Mouse (Mus musculus): Measurements from ENCODE around the gene Slc44a4. TPM values are rescaled to one million over a fixed set of nuclear protein-coding genes. Genes with fewer than 3 reads are reported as not detected.
"Not testable (repeated sequence)": the region's sequence is repeated elsewhere in the genome, so short reads cannot be mapped to it uniquely, and the experiment has no call there.

Slc44a4 gene
- polyA plus RNA-seq, 1 experiment from 2014 or later, result 0.11 TPM

DNA sequence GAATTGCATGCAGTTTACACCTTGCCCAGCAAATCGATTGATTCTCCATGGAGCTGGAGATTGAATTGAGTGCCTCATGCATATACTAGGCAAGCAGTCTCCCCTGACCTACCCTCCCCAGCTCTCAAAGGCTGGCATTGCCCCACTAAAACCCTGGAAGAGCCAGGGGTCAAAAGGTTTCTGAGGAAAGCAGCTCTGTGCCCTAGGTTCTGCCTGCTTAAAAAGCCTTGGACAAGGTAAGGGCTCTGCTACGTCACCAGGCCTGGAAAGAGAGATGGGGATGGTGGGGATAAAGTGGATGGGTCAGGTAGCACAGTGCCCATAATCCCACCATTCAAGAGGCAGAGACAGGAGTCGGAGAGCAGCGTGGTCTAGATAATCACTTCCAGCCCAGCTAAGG is 40.6 kb downstream of the Slc44a4 start:
- no peak for DNase-seq (ENCODE audit: low spot score)
- H3K27me3 ChIP-seq (ENCODE audit: control insufficient read depth, insufficient read depth, low read length), result no peaks in the 10 kb centered on the region
- no peaks in the 10 kb centered on the region for H3K9me3 ChIP-seq (replicated peaks; ENCODE audit: control insufficient read depth, low read length)
- no peak for ATAC-seq (replicated peaks; ENCODE audit: insufficient number of reproducible peaks, low FRiP score, low TSS enrichment, low read depth)
- H3K4me2 ChIP-seq (ENCODE audit: low read depth, low read length), result no peak overlapping the region
- peaks cover 9% of the 10 kb centered on the region for H3K36me3 ChIP-seq (replicated peaks; ENCODE audit: control insufficient read depth, insufficient read depth, low read depth, low read length)
- H3K4me3 ChIP-seq (ENCODE audit: low read depth, low read length), result no peak overlapping the region
- WGBS, result 54% methylated on average over 4 of the region's 4 CpGs
- H3K4me1 ChIP-seq (ENCODE audit: control insufficient read depth, insufficient read depth, low read length), result peaks cover 4% of the 10 kb centered on the region; the same call in 1 of the 2 replicates
- no peak overlapping the region for H3K27ac ChIP-seq (replicated peaks; ENCODE audit: low read depth, low read length)
- H3K9ac ChIP-seq (replicated peaks; ENCODE audit: low read length), result no peak overlapping the region

DNA sequence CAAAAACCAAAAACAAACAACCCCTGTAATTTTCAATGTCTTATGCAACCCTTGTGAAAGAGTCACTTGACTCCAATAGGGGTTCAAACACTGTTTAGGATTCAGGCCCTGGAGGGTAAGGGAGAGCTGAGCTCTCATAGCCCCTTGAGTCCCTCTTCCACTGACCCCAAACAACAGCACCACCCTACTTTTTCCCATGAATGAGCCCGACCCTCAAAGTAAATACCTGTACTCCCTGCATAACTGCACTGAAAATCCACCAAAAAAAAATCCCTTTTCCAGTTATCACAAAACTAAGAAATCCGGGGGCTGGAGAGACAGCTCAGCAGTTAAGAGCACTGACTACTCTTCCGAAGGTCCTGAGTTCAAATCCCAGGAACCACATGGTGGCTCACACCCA is 41.6 kb downstream of the Slc44a4 start:
- no peaks in the 10 kb centered on the region for H3K9me3 ChIP-seq (replicated peaks; ENCODE audit: control insufficient read depth, low read length)
- WGBS, result 77% methylated on average over 3 of the region's 3 CpGs

DNA sequence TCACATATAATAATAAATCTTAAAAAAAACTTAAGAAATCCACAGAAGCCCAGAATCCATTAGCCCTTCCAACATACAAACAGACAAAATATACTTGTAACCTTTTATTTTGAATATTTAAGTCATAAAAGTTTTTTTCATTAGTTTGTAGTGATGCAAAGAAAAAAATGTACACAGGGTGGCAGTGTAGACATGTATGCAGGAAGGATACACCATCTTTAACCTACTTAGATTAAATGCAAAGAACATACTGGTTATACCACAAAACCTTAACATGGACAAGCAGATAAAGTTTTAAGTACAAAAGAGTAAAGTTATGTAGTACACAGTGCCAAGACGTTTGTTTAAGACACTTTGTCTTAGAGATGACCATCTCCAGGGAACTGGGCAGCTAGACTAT is 42.1 kb downstream of the Slc44a4 start:
- H3K9me3 ChIP-seq (replicated peaks; ENCODE audit: control insufficient read depth, low read length), result no peaks in the 10 kb centered on the region
- no peak overlapping the region for H3K4me3 ChIP-seq (ENCODE audit: low read depth, low read length)
- no peak overlapping the region for H3K4me2 ChIP-seq (ENCODE audit: low read depth, low read length)
- no peaks in the 10 kb centered on the region for H3K36me3 ChIP-seq (replicated peaks; ENCODE audit: control insufficient read depth, insufficient read depth, low read depth, low read length)
- DNase-seq (ENCODE audit: low spot score) (no peak), ATAC-seq (replicated peaks; ENCODE audit: insufficient number of reproducible peaks, low FRiP score, low TSS enrichment, low read depth) (no peak)
- H3K4me1 ChIP-seq (ENCODE audit: control insufficient read depth, insufficient read depth, low read length), result no peaks in the 10 kb centered on the region
- no peaks in the 10 kb centered on the region for H3K27me3 ChIP-seq (ENCODE audit: control insufficient read depth, insufficient read depth, low read length)
- H3K27ac ChIP-seq (replicated peaks; ENCODE audit: low read depth, low read length), result no peak overlapping the region
- 32% methylated on average over 1 of the region's 1 CpGs for WGBS
- no peak overlapping the region for H3K9ac ChIP-seq (replicated peaks; ENCODE audit: low read length)

More for the DNA sequence above, 41.6 kb downstream of the Slc44a4 start:
- ATAC-seq (replicated peaks; ENCODE audit: insufficient number of reproducible peaks, low FRiP score, low TSS enrichment, low read depth) (no peak), DNase-seq (ENCODE audit: low spot score) (no peak)
- Histone ChIP-seq H3K4me3 (ENCODE audit: low read depth, low read length) (no peak overlapping the region), H3K36me3 (replicated peaks; ENCODE audit: control insufficient read depth, insufficient read depth, low read depth, low read length) (no peaks in the 10 kb centered on the region; the same call in 1 of the 2 replicates), H3K9ac (replicated peaks; ENCODE audit: low read length) (no peak overlapping the region), H3K4me2 (ENCODE audit: low read depth, low read length) (no peak overlapping the region), H3K27ac (replicated peaks; ENCODE audit: low read depth, low read length) (no peak overlapping the region), H3K4me1 (ENCODE audit: control insufficient read depth, insufficient read depth, low read length) (no peaks in the 10 kb centered on the region), H3K27me3 (ENCODE audit: control insufficient read depth, insufficient read depth, low read length) (no peaks in the 10 kb centered on the region)

- H3K9me3 ChIP-seq (replicated peaks; ENCODE audit: control insufficient read depth, low read length); H3K27me3 ChIP-seq (ENCODE audit: control insufficient read depth, insufficient read depth, low read length); H3K4me3 ChIP-seq (ENCODE audit: low read depth, low read length); H3K36me3 ChIP-seq (replicated peaks; ENCODE audit: control insufficient read depth, insufficient read depth, low read depth, low read length); H3K4me2 ChIP-seq (ENCODE audit: low read depth, low read length); H3K27ac ChIP-seq (replicated peaks; ENCODE audit: low read depth, low read length); ATAC-seq (replicated peaks; ENCODE audit: insufficient number of reproducible peaks, low FRiP score, low TSS enrichment, low read depth); H3K4me1 ChIP-seq (ENCODE audit: control insufficient read depth, insufficient read depth, low read length); DNase-seq (ENCODE audit: low spot score); H3K9ac ChIP-seq (replicated peaks; ENCODE audit: low read length): not testable (repeated sequence)
- WGBS, result 21% methylated on average over 11 of the region's 40 CpGs
Observed at GRCm38 (mm10) chr17:34957291-34957690, 43.0 kb downstream of the Slc44a4 start.

GRCm38 (mm10) chr17:34957966-34958365 is 43.7 kb downstream of the Slc44a4 start:
- not testable (repeated sequence) for H3K27me3 ChIP-seq (ENCODE audit: control insufficient read depth, insufficient read depth, low read length); H3K9ac ChIP-seq (replicated peaks; ENCODE audit: low read length); H3K4me2 ChIP-seq (ENCODE audit: low read depth, low read length); H3K27ac ChIP-seq (replicated peaks; ENCODE audit: low read depth, low read length); DNase-seq (ENCODE audit: low spot score); H3K36me3 ChIP-seq (replicated peaks; ENCODE audit: control insufficient read depth, insufficient read depth, low read depth, low read length); H3K4me1 ChIP-seq (ENCODE audit: control insufficient read depth, insufficient read depth, low read length); H3K9me3 ChIP-seq (replicated peaks; ENCODE audit: control insufficient read depth, low read length); ATAC-seq (replicated peaks; ENCODE audit: insufficient number of reproducible peaks, low FRiP score, low TSS enrichment, low read depth); H3K4me3 ChIP-seq (ENCODE audit: low read depth, low read length)
- WGBS, result 28% methylated on average over 24 of the region's 40 CpGs

GRCm38 (mm10) chr17:34958734-34959129 is 44.5 kb downstream of the Slc44a4 start:
- not testable (repeated sequence) for DNase-seq (ENCODE audit: low spot score); H3K27ac ChIP-seq (replicated peaks; ENCODE audit: low read depth, low read length); H3K27me3 ChIP-seq (ENCODE audit: control insufficient read depth, insufficient read depth, low read length); H3K4me1 ChIP-seq (ENCODE audit: control insufficient read depth, insufficient read depth, low read length); H3K36me3 ChIP-seq (replicated peaks; ENCODE audit: control insufficient read depth, insufficient read depth, low read depth, low read length); H3K9ac ChIP-seq (replicated peaks; ENCODE audit: low read length); H3K9me3 ChIP-seq (replicated peaks; ENCODE audit: control insufficient read depth, low read length)
- peak; percentile 35; the same call in 1 of the 2 replicates for ATAC-seq (replicated peaks; ENCODE audit: insufficient number of reproducible peaks, low FRiP score, low TSS enrichment, low read depth)
- Histone ChIP-seq H3K4me2 (ENCODE audit: low read depth, low read length) (peak overlapping the region; percentile 53), H3K4me3 (ENCODE audit: low read depth, low read length) (0 out of 2 replicates have a peak overlapping the region, but pooled peaks have one; percentile 17)
- WGBS, result 2% methylated on average over 17 of the region's 47 CpGs

GRCm38 (mm10) chr17:34959130-34959778 is 45.0 kb downstream of the Slc44a4 start, which contains the start of gene Hspa1b:
Gene Hspa1b (minus strand): TSS chr17:34959238.
- Histone ChIP-seq H3K4me2 (ENCODE audit: low read depth, low read length) (peak within 1 kb of the TSS; percentile 53), H3K4me3 (ENCODE audit: low read depth, low read length) (peak within 1 kb of the TSS; percentile 37), H3K9ac (replicated peaks; ENCODE audit: low read length) (peak within 1 kb of the TSS; percentile 39), H3K27ac (replicated peaks; ENCODE audit: low read depth, low read length) (peak within 1 kb of the TSS; percentile 36; the same call in 1 of the 2 replicates)
- H3K9me3 ChIP-seq (replicated peaks; ENCODE audit: control insufficient read depth, low read length); H3K27me3 ChIP-seq (ENCODE audit: control insufficient read depth, insufficient read depth, low read length); H3K4me1 ChIP-seq (ENCODE audit: control insufficient read depth, insufficient read depth, low read length); H3K36me3 ChIP-seq (replicated peaks; ENCODE audit: control insufficient read depth, insufficient read depth, low read depth, low read length): not testable (repeated sequence)
- ATAC-seq (replicated peaks; ENCODE audit: insufficient number of reproducible peaks, low FRiP score, low TSS enrichment, low read depth) (peak; percentile 90), DNase-seq (ENCODE audit: low spot score) (peak; percentile 91)
- under 1% methylated on average over 28 of the region's 32 CpGs for WGBS

DNA sequence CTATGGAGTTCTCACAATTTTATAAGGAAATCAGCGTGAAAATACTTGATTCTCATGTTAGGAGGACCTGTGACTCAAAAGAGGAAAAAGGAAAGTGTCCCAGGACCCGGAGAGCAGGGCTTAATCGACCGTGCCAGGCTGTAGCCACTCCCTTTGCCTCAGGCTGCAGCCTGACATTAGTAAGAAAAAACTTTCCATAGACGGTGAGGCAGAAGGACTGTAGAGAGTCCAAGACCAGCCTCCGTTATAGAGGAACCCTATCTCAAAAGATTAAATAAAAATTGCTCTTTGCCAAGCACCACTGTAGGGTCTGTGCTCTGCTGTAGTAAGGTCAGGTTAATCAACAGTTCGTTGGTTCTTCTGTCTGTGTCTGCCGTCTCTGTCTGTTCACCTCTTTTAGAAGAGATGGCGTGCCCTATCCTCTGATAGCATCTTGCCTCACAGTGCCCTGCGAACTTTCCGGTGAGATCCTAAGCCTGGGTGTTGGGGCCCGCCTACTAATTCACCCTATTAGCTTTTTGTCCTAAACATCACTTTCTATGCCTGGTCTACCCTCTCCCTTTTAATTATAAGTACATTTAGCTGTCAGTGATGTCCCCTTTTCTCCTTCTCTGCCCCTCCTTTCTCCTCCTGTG is 45.7 kb downstream of the Slc44a4 start:
- Histone ChIP-seq H3K9me3 (replicated peaks; ENCODE audit: control insufficient read depth, low read length) (no peaks in the 10 kb centered on the region), H3K4me3 (ENCODE audit: low read depth, low read length) (peak overlapping the region; percentile 37), H3K27ac (replicated peaks; ENCODE audit: low read depth, low read length) (no peak overlapping the region), H3K4me1 (ENCODE audit: control insufficient read depth, insufficient read depth, low read length) (no peaks in the 10 kb centered on the region), H3K9ac (replicated peaks; ENCODE audit: low read length) (peak overlapping the region; percentile 19), H3K36me3 (replicated peaks; ENCODE audit: control insufficient read depth, insufficient read depth, low read depth, low read length) (no peaks in the 10 kb centered on the region), H3K27me3 (ENCODE audit: control insufficient read depth, insufficient read depth, low read length) (no peaks in the 10 kb centered on the region), H3K4me2 (ENCODE audit: low read depth, low read length) (peak overlapping the region; percentile 53)
- no peak for ATAC-seq (replicated peaks; ENCODE audit: insufficient number of reproducible peaks, low FRiP score, low TSS enrichment, low read depth)
- peak; percentile 49 for DNase-seq (ENCODE audit: low spot score)
- 9% methylated on average over 12 of the region's 12 CpGs for WGBS
